Mouse (Mus musculus) olfactory bulb, adult 2 months (tissue): ENCODE measurements around the gene Rab3d.

Experiments
- CTCF ChIP-seq: fragments of 200-500 bp; IDR thresholded peaks from 2 replicates; pipeline ENCODE4 v1.5.1; 2012; ENCODE audit warnings: low read depth, mild to moderate bottlenecking, low read length, moderate library complexity; ENCODE audit not compliant: insufficient read depth
- POLR2A ChIP-seq: fragments of 200-500 bp; IDR thresholded peaks from 2 replicates; pipeline ENCODE4 v1.6.1; 2012; ENCODE audit warnings: mild to moderate bottlenecking, low read depth, low read length, moderate library complexity; ENCODE audit not compliant: insufficient read depth

- TF ChIP-seq CTCF (no peak), POLR2A (no peak)
These were observed 36.6 kb upstream of the Rab3d start for GRCm38 (mm10) chr9:21954635-21955034.
